Mouse (Mus musculus) testis, postnatal 14 days (tissue): ENCODE data around the gene Itm2b.

Experiments
- DNase-seq: peaks from one replicate; pipeline ENCODE4 v3.0.0; 2021; ENCODE audit warnings: low spot score

Itm2b gene

DNA sequence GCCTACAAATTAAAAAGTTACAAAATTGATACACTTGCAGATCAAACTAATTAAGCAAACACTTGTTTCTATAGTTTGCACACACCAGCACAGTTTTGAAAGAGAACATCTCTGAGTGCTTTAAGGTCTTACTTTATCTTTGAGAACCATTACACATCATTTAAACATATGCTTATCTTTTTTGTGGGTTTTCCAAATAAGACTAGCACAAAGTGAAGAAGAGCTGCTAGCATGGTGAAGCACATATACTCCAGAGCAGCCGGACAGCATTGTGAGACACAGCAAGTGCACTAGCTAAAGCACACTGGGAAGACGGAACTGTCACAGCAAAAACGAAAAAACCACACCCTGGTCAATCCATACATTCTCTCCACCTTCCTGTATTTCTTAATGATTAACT lies 62.9 kb downstream of the Itm2b start:
- DNase-seq = no peak

DNA sequence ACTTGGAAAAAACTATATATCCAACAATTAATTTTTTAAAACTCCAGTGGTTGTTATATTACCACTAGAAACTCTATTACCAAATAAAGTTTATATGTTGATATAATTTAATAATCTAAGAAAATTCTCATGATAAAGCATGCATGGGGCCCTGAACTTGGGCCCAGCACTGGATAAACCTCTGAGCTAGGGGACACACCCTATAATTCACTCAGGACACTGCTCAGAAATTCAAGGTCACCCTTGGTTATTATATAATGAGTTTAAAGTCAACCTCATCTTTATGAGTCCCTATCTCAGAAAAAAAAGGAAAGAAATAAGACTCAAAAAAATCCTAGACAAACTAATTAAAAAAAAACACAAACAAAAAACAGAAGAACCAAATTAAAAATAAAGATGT lies 68.2 kb downstream of the Itm2b start:
- DNase-seq = no peak

DNA sequence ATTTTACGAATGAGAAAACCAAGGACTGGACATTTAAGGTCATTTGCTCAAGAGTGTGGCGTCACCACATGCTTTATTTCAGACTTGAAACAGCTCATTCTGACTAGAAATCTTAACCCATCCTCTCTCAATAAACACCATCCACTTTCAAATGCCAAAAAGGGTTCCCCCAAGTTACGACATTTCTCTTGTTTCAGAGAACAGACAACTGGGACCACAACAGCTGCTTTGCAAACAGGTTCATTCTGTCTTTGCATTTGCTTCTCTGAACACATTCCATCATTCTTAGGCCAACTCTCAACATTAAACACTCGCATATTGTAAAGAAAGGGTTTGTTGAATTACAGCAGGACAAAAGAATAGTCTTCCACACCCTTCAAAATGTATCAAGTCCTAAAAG lies 71.2 kb downstream of the Itm2b start:
- DNase-seq = no peak

DNA sequence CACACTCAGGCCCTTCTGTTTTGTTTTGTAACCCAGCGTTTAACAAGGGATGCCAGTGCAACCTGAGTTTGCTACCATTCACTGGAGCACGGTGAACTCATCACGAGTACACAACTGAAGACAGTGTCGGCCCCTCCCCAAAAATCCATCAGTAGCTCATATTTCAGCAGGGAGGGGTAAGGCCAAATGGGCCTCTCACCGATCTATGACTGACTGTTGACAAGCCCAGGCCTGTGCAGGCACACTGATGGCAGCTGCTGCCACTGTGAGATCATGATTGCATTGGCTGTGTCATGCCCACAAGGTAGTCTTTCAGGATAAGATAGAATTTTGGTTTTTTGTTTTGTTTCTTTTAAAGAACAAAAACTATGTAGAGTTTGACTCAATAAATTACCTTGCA lies 71.7 kb downstream of the Itm2b start:
- no peak for DNase-seq

DNA sequence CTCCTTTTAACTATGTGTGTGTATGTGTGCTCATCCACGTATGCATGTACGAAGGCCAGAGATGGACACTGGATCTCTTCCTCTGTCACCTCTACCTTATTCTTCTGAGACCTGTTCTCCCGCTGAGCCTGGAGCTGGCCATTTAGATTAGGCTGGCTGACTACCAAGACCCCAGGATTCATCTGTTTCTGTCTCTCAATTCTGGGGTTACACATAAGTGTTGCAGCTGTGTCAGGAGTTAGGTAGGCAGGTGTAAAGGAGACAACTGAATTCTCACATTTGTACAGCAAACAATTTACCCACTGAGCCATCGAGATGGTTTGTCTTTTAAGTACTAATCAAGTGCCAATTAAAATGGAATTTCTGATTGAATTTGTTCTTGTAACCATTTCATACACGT lies 72.2 kb downstream of the Itm2b start:
- DNase-seq = no peak
